Mouse (Mus musculus): ENCODE data around the gene Dmkn. TPM values are rescaled to one million over a fixed set of nuclear protein-coding genes. Genes with fewer than 3 reads are reported as not detected.
"Not testable (repeated sequence)": the region's sequence is repeated elsewhere in the genome, so short reads cannot be mapped to it uniquely, and the experiment has no call there.

Gene Dmkn
- polyA plus RNA-seq, 1 experiment from 2014 or later: 1.1 TPM

DNA sequence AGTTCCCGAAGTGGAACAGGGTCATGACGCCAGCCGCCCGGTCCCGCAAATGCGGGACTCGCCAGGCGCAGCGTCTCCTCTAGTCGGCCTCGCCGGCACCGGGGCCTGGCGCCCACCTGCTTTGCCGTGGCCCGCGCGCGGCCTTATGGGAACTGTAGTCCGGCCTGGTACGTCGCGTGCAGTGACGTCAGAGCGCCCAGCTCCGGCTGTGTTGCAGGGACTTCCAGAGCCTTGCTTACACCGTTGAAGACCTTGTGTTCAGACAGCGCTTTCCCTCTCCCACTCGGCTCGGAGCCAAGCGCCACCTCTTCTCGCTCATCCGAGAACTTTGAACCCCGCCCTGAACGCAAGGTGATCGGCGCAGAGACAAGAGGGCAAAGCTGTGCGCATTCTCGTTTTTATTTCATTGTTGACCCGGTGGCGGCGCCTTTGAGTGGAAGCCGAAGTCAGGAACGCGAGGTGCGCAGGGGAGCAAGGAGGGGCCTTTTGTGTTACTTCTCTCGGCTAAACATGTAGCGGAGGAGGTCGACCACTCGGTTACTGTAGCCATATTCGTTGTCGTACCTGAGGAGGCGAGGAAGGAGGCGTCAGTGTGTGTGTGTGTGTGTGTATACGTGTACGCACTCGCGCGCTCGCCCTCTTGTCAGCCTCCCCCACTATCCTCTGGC lies 34.0 kb upstream of the Dmkn start, which contains the start of gene Tmem147:
Gene Tmem147, minus strand, starts transcription at position 145 of the 668 bp plus-strand sequence.
- Histone ChIP-seq H3K4me3 (replicated peaks; ENCODE audit: low read length) (peak within 1 kb of the TSS; percentile 72), H3K9ac (replicated peaks; ENCODE audit: low read depth, low read length) (peak within 1 kb of the TSS; percentile 80), H3K4me1 (replicated peaks; ENCODE audit: control insufficient read depth, insufficient read depth, low read length) (peaks cover 22% of the 10 kb centered on the region), H3K4me2 (ENCODE audit: low read length) (peak within 1 kb of the TSS; percentile 58), H3K9me3 (ENCODE audit: control insufficient read depth, low read length) (no peaks in the 10 kb centered on the region), H3K27me3 (replicated peaks; ENCODE audit: control insufficient read depth, insufficient read depth, low read length) (no peaks in the 10 kb centered on the region), H3K36me3 (ENCODE audit: control insufficient read depth, insufficient read depth) (peaks cover 8% of the 10 kb centered on the region; the same call in 1 of the 2 replicates), H3K27ac (ENCODE audit: low read length) (peak within 1 kb of the TSS; percentile 92)
- ATAC-seq: peak; percentile 98
- WGBS: under 1% methylated on average over 60 of the region's 60 CpGs

DNA sequence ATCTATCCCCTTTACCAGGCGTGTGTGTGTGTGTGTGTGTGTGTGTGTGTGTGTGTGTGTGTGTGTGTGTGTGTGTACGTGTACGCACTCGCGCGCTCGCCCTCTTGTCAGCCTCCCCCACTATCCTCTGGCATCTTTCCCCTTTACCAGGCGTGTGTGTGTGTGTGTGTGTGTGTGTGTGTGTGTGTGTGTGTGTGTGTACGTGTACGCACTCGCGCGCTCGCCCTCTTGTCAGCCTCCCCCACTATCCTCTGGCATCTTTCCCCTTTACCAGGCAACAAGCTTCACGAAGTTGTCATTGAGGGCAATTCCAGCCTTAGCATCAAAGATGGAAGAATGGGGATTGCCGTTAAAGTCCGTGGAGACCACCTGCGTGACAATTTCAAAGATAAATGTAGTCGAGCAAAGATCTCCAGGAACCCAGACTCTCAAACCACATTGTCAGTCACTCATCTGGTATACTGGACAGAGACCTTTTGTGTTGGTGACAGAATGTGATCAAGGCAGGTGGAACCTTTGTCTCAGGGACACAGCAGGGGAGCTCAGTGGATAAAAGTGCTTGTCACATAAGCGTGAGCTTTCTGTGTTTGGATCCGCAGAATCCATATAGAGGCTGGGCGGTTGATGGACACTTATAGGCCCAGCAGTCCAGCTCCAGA lies 33.4 kb upstream of the Dmkn start:
- H3K27me3 ChIP-seq (replicated peaks; ENCODE audit: control insufficient read depth, insufficient read depth, low read length); ATAC-seq; H3K9me3 ChIP-seq (ENCODE audit: control insufficient read depth, low read length): not testable (repeated sequence)
- H3K9ac ChIP-seq (replicated peaks; ENCODE audit: low read depth, low read length): peak overlapping the region; percentile 80
- peaks cover 22% of the 10 kb centered on the region for H3K4me1 ChIP-seq (replicated peaks; ENCODE audit: control insufficient read depth, insufficient read depth, low read length)
- WGBS: 6% methylated on average over 11 of the region's 22 CpGs
- H3K4me3 ChIP-seq (replicated peaks; ENCODE audit: low read length): peak overlapping the region; percentile 72
- peak overlapping the region; percentile 58 for H3K4me2 ChIP-seq (ENCODE audit: low read length)
- peaks cover 11% of the 10 kb centered on the region for H3K36me3 ChIP-seq (ENCODE audit: control insufficient read depth, insufficient read depth)
- peak overlapping the region; percentile 92 for H3K27ac ChIP-seq (ENCODE audit: low read length)

- Histone ChIP-seq H3K4me3 (replicated peaks; ENCODE audit: low read length) (no peak overlapping the region), H3K27ac (ENCODE audit: low read length) (no peak overlapping the region), H3K9ac (replicated peaks; ENCODE audit: low read depth, low read length) (no peak overlapping the region), H3K27me3 (replicated peaks; ENCODE audit: control insufficient read depth, insufficient read depth, low read length) (no peaks in the 10 kb centered on the region), H3K4me1 (replicated peaks; ENCODE audit: control insufficient read depth, insufficient read depth, low read length) (peaks cover 1% of the 10 kb centered on the region), H3K9me3 (ENCODE audit: control insufficient read depth, low read length) (no peaks in the 10 kb centered on the region), H3K36me3 (ENCODE audit: control insufficient read depth, insufficient read depth) (peaks cover 24% of the 10 kb centered on the region), H3K4me2 (ENCODE audit: low read length) (no peak overlapping the region)
- WGBS: 86% methylated on average over 3 of the region's 3 CpGs
- ATAC-seq: no peak
Measured at GRCm38 (mm10) chr7:30736211-30736610, 27.3 kb upstream of the Dmkn start.

GRCm38 (mm10) chr7:30742570-30742969 lies 21.0 kb upstream of the Dmkn start:
- not testable (repeated sequence) for H3K4me3 ChIP-seq (replicated peaks; ENCODE audit: low read length); H3K27ac ChIP-seq (ENCODE audit: low read length); H3K9ac ChIP-seq (replicated peaks; ENCODE audit: low read depth, low read length); H3K36me3 ChIP-seq (ENCODE audit: control insufficient read depth, insufficient read depth); H3K9me3 ChIP-seq (ENCODE audit: control insufficient read depth, low read length); H3K4me2 ChIP-seq (ENCODE audit: low read length); H3K27me3 ChIP-seq (replicated peaks; ENCODE audit: control insufficient read depth, insufficient read depth, low read length); H3K4me1 ChIP-seq (replicated peaks; ENCODE audit: control insufficient read depth, insufficient read depth, low read length); ATAC-seq
- WGBS: 87% methylated on average over 2 of the region's 2 CpGs

GRCm38 (mm10) chr7:30743617-30744016 lies 19.9 kb upstream of the Dmkn start, which contains the start of gene Gapdhs:
Gene Gapdhs, minus strand, starts transcription at chr7:30743681.
- H3K4me1 ChIP-seq (replicated peaks; ENCODE audit: control insufficient read depth, insufficient read depth, low read length); H3K4me2 ChIP-seq (ENCODE audit: low read length); H3K4me3 ChIP-seq (replicated peaks; ENCODE audit: low read length); ATAC-seq; H3K27ac ChIP-seq (ENCODE audit: low read length); H3K9ac ChIP-seq (replicated peaks; ENCODE audit: low read depth, low read length); H3K36me3 ChIP-seq (ENCODE audit: control insufficient read depth, insufficient read depth); H3K9me3 ChIP-seq (ENCODE audit: control insufficient read depth, low read length); H3K27me3 ChIP-seq (replicated peaks; ENCODE audit: control insufficient read depth, insufficient read depth, low read length): not testable (repeated sequence)
- no CpG with 5 or more reads among the region's 4 CpGs for WGBS

GRCm38 (mm10) chr7:30744022-30744598 lies 19.4 kb upstream of the Dmkn start:
- H3K9me3 ChIP-seq (ENCODE audit: control insufficient read depth, low read length): no peaks in the 10 kb centered on the region
- no peak for ATAC-seq
- WGBS: 48% methylated on average over 4 of the region's 4 CpGs
- no peak overlapping the region for H3K9ac ChIP-seq (replicated peaks; ENCODE audit: low read depth, low read length)
- peaks cover 3% of the 10 kb centered on the region for H3K36me3 ChIP-seq (ENCODE audit: control insufficient read depth, insufficient read depth)
- no peaks in the 10 kb centered on the region for H3K27me3 ChIP-seq (replicated peaks; ENCODE audit: control insufficient read depth, insufficient read depth, low read length)
- H3K4me3 ChIP-seq (replicated peaks; ENCODE audit: low read length): no peak overlapping the region
- no peak overlapping the region for H3K4me2 ChIP-seq (ENCODE audit: low read length)
- no peak overlapping the region for H3K27ac ChIP-seq (ENCODE audit: low read length)
- no peaks in the 10 kb centered on the region for H3K4me1 ChIP-seq (replicated peaks; ENCODE audit: control insufficient read depth, insufficient read depth, low read length)

DNA sequence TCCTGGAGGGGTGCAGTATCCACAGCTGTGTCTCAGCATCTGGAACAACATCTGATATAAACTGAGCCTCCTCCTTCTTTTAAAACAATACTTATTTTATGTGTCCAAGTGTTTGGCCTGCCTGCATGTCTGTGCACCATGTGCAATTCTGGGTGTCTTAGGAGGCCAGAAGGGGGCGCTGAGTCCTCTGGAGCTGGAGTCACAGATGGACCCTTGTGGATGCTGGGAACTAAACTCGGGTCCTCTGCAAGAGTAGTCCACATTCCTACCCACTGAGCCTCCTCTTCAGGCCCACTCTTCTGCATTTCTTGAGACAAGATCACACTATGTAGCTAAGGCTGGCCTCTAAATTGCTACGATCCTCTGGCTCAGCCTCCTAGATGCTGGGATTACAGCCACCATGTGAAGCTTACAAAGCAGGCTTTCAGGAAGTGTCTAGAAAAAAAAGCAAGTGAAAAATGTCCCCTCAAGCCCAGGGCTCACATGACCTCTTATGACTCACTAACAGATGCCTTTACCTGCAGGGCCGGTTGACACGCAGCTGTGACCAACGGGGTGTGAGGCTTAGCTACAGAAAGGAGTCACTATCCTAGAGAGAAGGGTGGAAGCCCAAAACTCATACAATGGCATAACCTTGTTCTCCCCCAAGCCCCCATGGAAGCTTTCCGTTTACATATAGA lies 15.9 kb upstream of the Dmkn start:
- no peak for ATAC-seq
- 86% methylated on average over 7 of the region's 7 CpGs for WGBS

DNA sequence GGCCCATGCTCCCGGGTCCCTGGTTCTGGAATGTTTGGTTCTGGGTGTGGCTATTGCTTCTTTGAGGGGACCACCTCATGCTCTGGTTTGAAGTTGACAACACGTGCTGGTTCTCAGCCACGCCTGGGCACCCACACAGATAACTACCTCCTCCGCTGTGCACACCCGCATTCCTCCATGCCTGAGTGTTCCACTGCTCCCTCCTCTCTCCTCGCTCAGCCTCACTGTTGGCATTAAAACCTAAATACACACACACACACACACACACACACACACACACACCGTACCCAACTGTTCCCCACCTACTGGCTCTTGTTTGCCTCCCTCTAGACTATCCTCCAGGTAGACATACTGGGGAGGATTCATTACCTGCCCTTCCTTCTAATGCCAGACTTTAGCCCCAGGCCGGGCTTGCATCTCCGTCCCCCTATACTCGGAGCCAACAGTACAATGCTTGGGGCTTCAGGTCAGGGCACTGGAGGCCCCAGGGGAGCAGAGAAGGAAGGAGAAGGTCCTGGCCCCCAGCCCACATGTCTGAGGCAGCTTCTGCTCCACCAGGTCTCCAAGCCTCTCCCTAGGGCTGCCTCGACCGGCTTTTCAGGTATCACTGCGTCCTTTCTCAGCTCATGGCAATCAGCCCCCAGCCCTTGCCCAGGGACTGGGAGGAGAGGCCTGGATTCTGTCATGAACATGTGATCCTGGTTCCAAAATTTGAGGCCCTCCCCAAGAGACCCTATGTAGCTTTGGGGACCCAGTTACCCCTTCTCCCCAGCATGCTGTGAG lies 13.5 kb upstream of the Dmkn start:
- no peak overlapping the region for H3K4me3 ChIP-seq (replicated peaks; ENCODE audit: low read length)
- H3K4me2 ChIP-seq (ENCODE audit: low read length): no peak overlapping the region
- no peaks in the 10 kb centered on the region for H3K27me3 ChIP-seq (replicated peaks; ENCODE audit: control insufficient read depth, insufficient read depth, low read length)
- 90% methylated on average over 13 of the region's 13 CpGs for WGBS
- no peak overlapping the region for H3K9ac ChIP-seq (replicated peaks; ENCODE audit: low read depth, low read length)
- no peak for ATAC-seq
- peaks cover 6% of the 10 kb centered on the region for H3K36me3 ChIP-seq (ENCODE audit: control insufficient read depth, insufficient read depth)
- peaks cover 8% of the 10 kb centered on the region for H3K9me3 ChIP-seq (ENCODE audit: control insufficient read depth, low read length)
- H3K4me1 ChIP-seq (replicated peaks; ENCODE audit: control insufficient read depth, insufficient read depth, low read length): no peaks in the 10 kb centered on the region
- H3K27ac ChIP-seq (ENCODE audit: low read length): no peak overlapping the region

More for the DNA sequence above, 15.9 kb upstream of the Dmkn start:
- no peak overlapping the region for H3K4me3 ChIP-seq (replicated peaks; ENCODE audit: low read length)
- H3K27me3 ChIP-seq (replicated peaks; ENCODE audit: control insufficient read depth, insufficient read depth, low read length): no peaks in the 10 kb centered on the region
- H3K27ac ChIP-seq (ENCODE audit: low read length): no peak overlapping the region
- no peaks in the 10 kb centered on the region for H3K9me3 ChIP-seq (ENCODE audit: control insufficient read depth, low read length)
- H3K4me2 ChIP-seq (ENCODE audit: low read length): no peak overlapping the region
- no peak overlapping the region for H3K9ac ChIP-seq (replicated peaks; ENCODE audit: low read depth, low read length)
- H3K4me1 ChIP-seq (replicated peaks; ENCODE audit: control insufficient read depth, insufficient read depth, low read length): no peaks in the 10 kb centered on the region
- no peaks in the 10 kb centered on the region; the same call in 1 of the 2 replicates for H3K36me3 ChIP-seq (ENCODE audit: control insufficient read depth, insufficient read depth)
